Mouse (Mus musculus) olfactory bulb, adult 2 months (tissue): ENCODE measurements at regions not wholly inside any gene's neighbourhood (a gene's known extent, or its start where the extent isn't known, plus 50 kb on each side); places are given as distances from the start of the nearest gene placed in this dataset.

Experiments
- CTCF ChIP-seq: fragments of 200-500 bp; IDR thresholded peaks from 2 replicates; pipeline ENCODE4 v1.5.1; 2012; ENCODE audit warnings: low read depth, mild to moderate bottlenecking, low read length, moderate library complexity; ENCODE audit not compliant: insufficient read depth
- POLR2A ChIP-seq: fragments of 200-500 bp; IDR thresholded peaks from 2 replicates; pipeline ENCODE4 v1.6.1; 2012; ENCODE audit warnings: mild to moderate bottlenecking, low read depth, low read length, moderate library complexity; ENCODE audit not compliant: insufficient read depth

DNA sequence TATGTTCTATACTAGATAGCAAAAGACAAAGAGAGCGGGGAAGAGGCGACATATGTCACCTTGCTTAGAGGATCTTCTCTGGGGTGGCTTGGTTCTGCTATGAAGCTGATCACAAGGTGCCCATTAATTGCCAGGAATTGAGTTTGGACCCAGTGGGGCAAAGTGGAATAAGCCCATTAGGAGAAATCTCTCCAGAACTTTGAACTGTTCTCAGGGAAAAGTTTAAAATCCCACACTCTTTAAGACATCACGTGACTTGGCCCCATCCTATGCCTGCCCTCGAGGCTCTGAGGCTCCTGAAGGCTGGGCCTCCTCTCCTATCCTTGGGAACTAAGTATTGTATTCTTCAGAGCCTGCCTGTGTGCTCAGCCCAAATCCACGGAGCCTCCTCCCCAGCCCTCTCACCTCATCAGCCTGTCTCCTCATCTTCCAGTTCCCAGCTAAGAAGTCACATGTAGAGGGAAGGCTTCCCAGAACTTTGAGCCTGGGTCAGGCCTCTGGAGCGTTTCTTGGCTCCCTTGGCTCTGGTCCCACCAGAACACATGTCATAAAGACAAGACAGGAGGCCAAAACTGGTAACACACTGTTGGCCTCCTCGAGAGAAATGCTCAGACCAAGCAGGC, 151.5 kb upstream of the Habp2 start:
- no peak for TF ChIP-seq POLR2A
- TF ChIP-seq CTCF: no peak
